Mouse (Mus musculus) adrenal gland, adult 18-20 months (tissue): ENCODE data around the gene Gtf2h1. TPM values are rescaled to one million over a fixed set of nuclear protein-coding genes. Genes with fewer than 3 reads are reported as not detected.
"Not testable (repeated sequence)": the region's sequence is repeated elsewhere in the genome, so short reads cannot be mapped to it uniquely, and the experiment has no call there.

Source experiments
- DNase-seq, 2 experiments: peaks; one replicate each; pipeline ENCODE4 v3.0.0; 2021 to 2022; ENCODE audit warnings: low spot score in 2 of 2
- total RNA-seq, 2 experiments: library from RNA; stranded (reverse); gene quantifications; 1 replicate in 1 of 2; 2 replicates in 1 of 2; pipeline ENCODE4 v1.2.3; 2021

Gtf2h1 gene
- total RNA-seq, 2 experiments from 2014 or later: 37.6 to 40.3 TPM

DNA sequence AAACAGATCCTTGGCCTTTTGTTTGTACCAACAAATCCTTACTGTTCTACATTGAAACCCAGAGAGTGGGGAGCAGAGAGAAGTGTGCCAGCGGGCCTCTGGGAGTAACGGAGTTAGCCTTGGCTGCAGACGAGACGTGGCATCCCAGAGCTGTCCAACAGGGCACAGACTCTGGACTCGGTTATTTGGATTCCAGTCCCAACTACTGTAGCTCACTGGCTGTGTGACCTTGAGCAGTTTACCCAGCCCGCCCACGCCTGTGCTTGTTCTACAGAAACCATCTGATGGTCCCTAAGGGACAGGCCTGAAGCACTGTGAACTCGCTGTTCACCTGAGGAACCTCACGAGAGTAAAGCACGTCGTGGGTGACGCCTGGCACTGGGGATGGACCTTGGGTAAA is 34.0 kb downstream of the Gtf2h1 start:
- DNase-seq: no peak

DNA sequence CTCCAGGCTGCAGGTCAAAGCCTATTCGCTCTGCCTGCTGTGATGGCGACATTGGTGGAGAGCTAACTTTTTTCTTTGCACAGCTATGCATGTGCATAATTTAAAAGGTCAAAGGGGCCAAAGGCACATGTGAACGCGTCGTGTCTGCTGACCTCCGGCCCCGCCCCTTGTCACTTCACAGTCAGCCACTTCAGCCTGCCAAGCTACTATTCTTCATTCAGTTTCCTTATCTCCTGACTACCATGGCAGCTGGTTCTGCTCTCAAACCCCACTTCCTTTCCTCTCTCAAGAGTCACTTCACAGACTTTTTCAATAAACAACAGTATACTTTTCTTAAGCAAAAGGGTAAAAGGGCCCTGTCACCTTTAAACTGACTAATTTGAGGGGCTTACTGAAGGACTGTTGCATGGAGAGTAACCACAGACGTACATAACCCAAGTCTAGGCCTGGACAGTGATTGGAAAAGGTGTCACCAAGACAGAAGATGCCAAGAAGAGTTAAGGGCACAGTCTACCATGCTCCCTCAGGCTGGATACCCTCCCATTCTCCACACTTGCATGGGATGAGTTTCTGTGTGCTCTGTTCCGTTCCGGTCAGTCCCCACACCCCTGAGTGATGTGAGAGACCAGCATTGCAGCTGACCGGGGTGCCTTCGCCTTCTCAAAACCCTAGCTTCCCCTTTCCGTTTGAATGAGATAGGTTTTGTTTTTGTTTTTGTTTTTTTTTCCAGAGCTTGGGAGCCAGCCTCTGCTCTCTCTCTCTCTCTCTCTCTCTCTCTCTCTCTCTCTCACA is 35.1 kb downstream of the Gtf2h1 start:
- no peak for DNase-seq

DNA sequence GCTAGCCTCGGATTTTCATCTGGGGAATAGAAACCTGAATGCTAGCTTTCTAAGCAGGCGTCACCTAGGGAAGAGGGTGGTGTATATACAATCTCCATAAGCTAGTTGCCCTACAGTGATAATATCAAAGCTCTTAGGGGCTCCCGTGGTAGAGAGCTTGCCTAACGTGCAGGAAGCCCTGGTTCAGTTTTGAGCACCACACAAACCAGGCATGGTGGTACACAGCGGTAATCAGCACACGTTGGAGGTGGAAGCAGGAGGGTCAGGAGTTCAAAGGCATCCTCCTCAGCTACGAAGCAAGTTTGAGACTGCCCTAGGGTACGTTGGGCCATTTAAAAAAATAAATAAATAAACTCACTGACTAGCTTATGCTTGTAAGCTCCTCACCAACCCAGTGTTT is 35.8 kb downstream of the Gtf2h1 start:
- no peak for DNase-seq

DNA sequence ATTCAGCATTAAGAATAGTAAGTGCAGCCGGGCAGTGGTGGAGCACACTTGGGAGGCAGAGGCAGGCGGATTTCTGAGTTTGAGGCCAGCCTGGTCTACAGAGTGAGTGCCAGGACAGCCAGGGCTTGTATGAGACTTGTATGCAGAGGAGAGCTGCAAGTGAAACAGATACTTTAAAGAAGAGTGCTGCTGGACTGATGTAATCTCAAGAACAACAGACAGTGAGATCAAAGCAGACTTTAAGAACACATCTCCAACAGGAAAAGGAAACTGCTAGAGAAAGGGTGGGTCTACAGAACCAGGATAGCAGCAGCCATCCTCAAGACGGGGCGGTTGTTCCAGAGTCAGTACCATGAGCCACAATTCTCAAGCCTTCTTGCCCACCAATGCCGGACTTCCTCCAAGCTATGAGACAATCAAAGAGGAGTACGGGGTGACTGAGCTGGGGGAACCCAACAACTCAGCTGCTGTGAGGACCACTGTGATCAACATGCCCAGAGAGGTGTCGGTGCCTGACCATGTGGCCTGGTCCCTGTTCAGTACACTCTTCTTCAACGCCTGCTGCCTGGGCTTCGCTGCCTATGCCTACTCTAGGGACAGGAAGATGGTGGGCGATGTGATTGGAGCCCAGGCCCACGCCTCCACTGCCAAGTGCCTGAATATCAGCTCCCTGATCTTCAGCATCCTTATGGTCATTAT is 36.4 kb downstream of the Gtf2h1 start:
- not testable (repeated sequence) for DNase-seq

DNA sequence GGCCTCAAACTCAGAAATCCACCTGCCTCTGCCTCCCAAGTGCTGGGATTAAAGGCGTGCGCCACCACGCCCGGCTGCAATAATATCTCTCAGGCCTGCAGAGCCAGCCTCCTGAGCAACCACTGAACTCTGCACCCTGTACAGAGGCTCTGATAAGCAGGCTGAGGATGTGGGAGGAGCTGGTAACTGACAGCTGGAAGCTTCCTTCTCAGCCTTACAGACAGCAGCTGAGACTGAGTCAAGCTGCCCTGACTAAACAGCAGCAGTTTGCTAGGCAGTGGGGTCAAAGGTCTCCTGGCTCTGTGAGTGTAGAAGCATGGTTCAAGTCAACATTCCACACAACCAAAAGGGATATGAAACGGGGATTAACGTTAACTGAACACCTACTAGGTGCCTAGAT is 37.4 kb downstream of the Gtf2h1 start:
- DNase-seq: no peak

DNA sequence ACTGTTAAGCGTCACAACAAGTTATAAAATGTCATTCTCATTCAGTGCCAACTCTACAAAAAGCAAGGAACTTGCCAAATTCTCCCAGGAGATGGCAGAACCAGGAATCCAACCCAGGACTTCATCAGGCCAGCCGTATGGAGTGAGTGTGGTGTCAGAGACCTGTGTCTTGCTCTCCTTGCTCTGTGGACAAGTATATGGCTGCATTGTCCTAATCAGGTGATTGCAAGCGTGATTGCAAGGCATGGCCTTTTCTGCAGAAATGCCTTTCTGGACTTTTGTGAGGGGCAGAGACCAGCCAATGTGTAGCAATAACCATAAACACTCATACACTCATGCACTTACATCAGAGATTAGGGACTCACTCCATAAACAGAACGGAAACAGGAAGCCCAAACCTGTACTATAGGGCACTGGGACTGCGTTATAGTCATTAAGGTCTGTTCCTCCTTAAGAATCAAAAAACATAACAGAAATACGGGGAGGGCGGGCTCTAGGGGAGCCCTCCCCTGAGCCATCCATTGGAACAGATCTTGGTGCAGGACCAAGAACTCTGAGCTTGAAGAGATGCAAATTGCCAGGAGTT is 37.9 kb downstream of the Gtf2h1 start:
- DNase-seq: no peak

DNA sequence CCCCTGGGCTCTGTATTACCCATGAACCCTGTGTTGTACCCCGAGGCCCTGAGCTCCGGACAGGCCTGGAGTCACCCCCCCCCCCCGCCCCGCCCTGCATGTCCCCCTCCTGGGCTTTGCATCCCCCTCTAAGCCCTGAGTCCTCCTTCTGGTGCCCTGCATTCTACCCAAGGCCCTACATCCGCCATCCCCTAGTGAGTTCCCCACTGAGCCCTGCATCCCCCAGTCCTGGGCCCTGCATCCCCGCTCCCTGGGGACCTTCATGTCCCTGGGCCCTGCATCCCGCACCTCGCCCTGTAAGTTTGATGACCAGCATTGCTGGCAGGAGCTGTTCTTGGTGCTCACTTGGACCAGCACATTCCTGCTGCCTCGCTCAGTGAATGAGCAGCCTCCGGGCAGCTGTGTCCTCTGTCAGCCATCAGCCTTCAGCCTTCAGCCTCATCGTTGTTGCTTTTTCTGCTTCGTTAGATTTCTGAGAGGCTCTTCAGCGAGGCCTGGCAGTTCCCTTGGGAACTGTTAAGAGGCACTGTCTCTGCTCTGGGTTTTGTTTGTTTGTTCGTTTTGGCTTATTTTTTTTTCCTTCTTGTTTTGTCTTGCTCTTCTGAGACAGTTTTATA is 39.2 kb downstream of the Gtf2h1 start:
- no peak for DNase-seq

DNA sequence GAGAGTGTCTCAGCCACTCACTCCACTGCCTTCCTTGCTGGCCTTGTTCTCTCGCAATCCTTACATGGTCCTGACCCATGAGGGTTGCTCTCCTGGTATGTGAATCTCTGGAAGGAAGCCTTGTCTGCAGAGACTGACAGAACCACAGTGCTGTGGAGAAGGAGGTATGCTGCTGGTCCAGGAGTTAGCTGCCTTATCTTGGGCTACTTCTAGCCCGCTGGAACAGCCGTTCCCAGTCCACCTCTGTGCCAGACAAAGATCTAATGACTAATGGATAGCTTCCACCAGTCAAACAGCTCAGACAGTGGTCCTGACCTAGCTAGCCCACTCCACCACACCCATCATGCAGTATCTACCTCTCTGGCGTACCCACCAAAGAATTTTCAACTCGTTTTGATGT is 40.5 kb downstream of the Gtf2h1 start:
- no peak for DNase-seq

DNA sequence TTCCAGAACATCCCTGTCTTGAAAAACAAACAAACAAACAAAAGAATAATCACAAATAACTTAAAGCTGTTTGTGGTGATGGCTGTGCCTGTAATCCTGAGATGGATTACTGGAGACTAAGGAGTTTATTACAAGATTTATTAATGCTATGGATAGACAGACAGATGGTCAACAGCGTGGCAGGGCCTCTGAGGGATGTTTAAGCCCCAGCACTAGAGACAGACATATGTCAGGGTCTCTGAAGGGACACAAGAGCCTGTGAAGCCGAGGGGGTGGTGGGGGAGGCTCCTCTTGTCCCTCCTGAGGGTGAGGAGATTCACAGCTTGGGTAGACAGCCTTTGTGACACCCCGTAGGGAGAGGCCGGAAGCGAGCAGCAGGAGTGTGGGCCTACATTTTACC is 41.2 kb downstream of the Gtf2h1 start:
- no peak for DNase-seq

DNA sequence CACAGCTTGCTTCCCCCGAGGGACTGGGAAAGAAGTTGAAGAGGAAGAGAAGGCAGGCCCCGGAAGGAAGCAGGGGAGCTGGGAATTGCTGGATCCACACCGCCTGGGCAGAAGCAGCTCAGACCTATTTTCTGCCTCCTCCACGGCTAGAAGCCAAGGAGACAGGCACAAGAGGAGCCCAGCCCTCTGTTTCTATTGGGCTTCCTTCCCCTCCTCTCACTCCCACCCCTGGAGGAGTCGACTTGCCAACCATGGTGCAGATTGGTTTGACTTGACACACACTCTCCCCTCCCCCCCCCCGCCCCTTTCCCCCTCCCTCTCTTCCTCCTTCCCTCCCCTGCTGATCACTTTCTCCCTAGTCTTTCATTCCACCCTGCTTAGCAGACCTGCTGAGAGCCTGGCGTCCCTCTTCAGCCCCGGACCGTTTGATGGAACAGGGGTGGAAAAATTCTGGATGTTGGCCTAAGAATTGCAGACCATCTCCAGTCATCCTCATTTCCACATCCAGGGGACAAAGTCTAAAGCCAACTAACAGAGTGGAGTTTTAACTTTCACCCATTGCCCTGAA is 42.3 kb downstream of the Gtf2h1 start:
- DNase-seq: no peak

DNA sequence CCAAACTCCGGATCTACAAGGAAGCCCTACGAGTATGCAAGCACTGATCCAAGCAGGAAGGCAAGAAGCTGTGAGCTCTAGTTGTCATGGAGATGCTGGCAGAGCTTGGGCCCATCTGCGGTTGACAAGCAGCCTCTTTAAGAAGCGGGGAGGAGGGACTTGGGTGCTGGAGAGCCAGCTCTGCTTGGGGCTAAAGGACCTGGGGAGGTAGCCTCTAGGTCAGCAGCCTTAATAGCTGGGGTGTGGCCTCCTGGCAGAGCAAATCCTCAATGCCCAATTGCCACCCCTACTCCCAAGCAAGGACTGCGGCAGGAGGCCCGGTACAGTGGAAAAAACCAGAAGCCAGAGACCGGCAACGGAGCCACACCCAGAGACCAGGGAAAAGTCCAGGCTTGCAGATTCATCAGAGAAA is 43.0 kb downstream of the Gtf2h1 start:
- DNase-seq: peak; percentile 18 to 43

DNA sequence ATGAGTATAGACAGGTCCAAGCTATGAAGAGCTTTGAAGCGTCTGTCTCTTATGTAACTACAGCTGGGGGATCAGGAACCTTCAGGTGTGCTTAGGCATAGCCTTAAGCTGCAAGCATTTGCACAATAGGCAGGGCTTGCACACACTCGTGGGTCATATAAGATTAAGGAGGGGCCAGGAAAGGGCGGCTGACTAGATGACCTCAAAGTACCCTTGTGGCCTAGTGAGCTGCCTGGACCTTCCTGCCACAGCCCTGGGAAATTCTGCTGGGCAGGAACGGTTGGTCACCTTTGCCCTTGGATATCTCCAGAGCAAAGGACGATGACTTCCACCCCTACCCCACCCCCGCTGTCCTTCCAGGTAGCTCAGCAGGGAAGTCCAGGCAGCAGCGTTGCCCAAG is 43.5 kb downstream of the Gtf2h1 start:
- DNase-seq: no peak

DNA sequence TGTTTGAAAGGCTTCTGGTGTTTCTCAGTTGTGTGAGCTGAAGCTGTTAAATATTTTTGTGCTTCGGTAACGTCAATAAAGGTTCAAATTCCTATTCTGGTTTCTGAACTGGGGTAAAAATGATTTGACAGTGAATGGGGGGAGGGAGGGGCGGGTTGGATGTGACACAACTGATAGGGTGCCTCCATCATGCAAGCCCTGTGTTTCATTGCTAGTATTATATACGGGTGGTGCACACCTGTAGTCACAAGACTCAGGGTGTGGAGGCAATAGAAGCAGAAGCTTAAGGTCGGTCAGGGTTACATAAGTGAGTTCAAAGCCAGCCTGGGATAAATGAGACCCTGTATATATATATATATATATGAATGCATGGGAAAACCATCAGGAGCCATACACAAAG is 44.0 kb downstream of the Gtf2h1 start:
- DNase-seq: no peak

DNA sequence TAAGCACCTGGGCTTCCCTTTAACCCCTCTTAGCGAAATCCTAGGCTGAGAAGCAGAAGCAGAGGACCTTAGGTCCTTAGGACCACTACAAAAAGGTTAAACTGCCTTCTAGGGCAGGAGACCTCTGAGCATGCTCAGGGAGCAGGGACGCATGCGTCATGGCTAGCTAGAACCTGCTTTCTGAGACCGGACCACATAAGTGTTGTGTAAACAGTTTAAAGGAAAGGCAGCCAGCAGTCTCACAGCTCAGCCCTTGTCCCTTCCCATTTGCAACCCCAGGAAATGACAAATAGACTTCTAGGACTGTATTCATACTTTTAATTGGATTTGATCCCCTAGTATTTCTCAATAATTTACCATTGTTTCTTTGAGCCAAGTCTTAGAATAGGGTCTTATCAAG is 44.4 kb downstream of the Gtf2h1 start:
- no peak for DNase-seq

DNA sequence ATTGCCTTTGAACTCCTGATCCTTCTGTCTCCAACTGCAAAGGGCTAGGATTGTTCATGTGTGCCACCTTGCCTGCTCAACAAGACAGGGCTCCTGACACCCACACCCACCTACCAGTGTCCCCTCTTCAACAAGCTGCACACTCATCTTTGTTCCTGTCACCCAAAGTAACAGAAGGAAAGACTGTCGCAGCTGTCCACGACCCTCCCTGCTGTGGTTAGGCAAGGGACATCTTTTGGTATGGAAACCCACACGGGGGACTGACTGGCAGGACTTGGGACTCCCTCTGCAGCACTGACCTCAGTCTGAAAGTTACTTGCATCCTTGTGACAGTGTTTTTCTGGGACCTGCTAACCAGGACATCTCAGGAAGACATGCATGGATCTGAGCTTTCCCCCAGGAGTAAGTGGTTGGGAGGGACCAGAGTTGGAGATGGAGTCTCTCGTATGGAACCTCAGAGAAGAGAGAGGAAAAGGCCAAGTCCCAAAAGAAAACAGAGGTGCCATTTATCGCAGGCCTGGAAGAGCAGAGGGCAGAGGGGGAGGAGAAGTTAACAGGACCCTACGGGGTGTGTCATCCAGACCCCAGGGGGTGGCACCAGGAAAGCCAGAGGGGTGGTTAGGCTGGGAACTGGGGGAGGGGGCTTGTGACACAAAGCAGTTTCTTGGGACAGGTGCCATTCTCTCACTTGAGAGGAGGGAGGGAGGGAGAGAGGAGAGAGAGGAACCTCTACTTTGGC is 45.1 kb downstream of the Gtf2h1 start, which contains the start of gene Ldha:
Gene Ldha, plus strand, starts transcription at position 689 of the 739 bp plus-strand sequence.
- DNase-seq: no peak

DNA sequence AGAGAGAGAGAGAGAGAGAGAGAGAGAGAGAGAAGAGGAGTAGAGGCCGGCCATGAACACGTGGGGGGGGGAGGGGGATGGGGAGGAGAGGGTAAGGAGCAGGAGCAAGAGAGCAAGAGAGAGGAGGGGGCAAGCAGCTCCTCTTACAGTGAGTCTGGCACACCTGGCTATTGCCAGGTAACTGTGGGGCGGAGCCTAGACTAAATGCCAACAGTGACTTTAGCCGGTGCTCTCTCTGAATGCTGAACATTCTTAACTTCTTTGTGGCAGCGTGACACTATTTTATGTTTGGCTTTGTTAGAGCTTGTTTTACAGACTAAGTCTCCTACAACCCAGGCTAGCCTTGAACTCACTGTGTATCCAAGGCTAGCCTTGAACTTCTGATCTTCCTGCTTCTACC is 46.4 kb downstream of the Gtf2h1 start:
- DNase-seq: no peak

DNA sequence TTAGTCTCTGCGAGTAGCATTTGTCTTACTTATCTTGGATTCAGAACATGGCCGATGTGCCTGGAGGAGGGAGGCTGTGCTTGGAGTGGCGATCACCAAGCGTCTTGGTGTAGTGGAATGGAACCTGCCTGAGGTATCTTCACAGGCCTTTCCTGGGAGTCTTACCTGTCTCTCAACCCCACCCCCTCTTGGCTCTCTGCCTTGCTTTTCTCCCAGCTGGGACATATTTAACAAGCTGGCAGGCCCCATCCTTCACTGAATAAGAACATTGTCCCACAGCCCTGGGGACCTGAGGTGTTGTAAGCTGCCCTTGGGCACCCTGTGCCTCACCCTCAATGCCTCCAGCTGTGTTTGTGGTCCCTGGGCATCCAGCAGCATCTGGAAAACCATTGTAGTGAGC is 47.7 kb downstream of the Gtf2h1 start:
- no peak for DNase-seq

DNA sequence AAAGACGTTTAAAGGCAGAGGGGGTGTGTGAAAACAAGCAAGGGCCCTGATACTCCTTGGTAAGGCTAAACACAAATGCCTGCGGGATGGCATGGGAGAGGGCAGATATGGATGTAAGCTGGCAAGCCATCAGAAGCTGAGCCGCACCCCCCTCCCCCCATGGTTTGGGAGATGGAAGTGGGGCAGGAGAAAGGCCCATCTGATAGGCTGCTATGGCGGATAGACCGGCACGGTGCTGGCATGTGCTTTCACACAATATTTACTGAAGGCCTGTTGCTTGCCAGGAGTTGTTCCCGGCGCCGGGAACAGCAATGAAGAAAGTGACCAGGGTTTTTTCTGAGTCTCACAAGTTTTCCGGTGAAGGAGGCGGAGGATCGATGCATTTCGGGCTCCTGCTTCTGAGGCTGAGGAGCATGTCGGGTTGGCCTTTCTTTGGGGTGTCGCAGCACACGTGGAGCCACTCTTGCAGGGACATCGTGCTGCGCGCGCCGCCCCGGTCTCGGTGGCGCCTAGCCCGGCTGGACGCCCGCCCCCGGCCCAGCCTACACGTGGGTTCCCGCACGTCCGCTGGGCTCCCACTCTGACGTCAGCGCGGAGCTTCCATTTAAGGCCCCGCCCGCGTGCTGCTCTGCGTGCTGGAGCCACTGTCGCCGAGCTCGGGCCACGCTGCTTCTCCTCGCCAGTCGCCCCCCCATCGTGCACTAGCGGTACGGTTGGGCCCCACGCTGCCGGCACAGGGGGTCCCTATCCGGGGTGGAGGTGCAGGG is 49.5 kb downstream of the Gtf2h1 start:
- DNase-seq: peak; percentile 94 to 95

DNA sequence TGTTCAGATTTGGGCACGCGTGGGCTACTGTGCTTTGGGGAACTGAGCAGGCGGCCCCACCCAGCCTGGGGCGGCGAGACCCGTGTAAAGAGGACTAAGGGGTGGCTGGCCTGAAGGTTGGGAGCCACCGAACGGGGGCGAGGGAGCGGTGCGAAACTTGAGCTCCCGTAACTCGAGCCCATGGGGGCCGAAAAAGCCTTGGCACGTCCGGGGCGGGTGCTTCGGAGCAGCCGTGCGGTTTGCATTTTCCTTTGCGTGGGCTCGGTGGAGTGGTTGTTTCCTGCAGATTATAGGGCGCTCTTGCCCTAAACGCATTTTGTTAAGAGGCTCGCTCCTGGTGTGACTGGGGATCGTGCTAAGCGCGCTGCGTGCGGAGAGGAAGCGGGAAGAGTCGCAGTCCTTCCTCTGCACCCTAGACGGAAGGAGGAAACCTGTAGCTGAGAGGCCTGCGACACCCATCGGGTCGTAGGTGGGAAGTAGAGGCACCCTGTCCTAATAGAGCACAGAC is 50.1 kb downstream of the Gtf2h1 start:
- peak; percentile 25 to 32 for DNase-seq
